Mouse (Mus musculus) left cerebral cortex, postnatal 4 days (tissue): ENCODE measurements around the gene Kcnj6. TPM values are rescaled to one million over a fixed set of nuclear protein-coding genes. Genes with fewer than 3 reads are reported as not detected.

Experiments used
- DNase-seq: peaks from one replicate; pipeline ENCODE4 v3.0.0-alpha.2; 2022
- intact Hi-C: fragments of 180-260 bp; cut with DNase I; formaldehyde crosslinking; loops from one replicate; pipeline ENCODE4 v1.15.1; 2025
- total RNA-seq, 2 experiments: library from RNA; stranded (reverse); gene quantifications; 2 replicates each; pipeline ENCODE4 v1.2.3; 2021

The Kcnj6 gene
- total RNA-seq, result 10 to 100 TPM; 31.4 to 34.2 TPM

- intact Hi-C loops, result loop anchor here (5.0 to 10.0 kb wide), 3 partner anchors 183 to 345 kb away; no protein-coding TSS in a partner anchor
Observed at GRCm38 (mm10) chr16:94997340-94997849, at the start of gene Kcnj6. Kcnj6 (minus strand) TSS chr16:94997701.

GRCm38 (mm10) chr16:95009937-95010336, 12.4 kb upstream of the Kcnj6 start:
- intact Hi-C loops, result no loop called here

More at GRCm38 (mm10) chr16:94997340-94997849, at the start of gene Kcnj6:
- peak; percentile 89 for DNase-seq

GRCm38 (mm10) chr16:95004599-95004998, 7.1 kb upstream of the Kcnj6 start:
- DNase-seq, result no peak
- intact Hi-C loops, result no loop called here

More at GRCm38 (mm10) chr16:95009937-95010336, 12.4 kb upstream of the Kcnj6 start:
- no peak for DNase-seq

DNA sequence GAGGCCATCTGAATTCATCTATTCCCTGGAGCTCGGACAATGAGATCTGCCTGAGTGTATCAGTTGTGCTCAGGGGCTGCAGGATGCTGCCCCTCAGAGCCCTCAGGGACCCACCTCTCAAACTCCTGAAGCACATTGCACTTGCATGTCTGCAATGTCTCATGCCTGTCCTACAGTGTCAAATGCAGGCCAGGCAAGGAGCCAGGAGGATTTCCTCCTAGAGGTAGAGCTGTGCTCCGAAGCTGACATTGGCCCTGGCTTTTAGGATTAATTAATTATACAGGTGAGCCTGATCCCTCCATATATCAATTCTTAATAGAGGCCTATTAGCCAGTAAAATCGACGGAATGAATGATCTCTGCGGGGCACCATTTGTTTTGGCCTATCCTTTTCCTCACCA, 2.0 kb upstream of the Kcnj6 start:
- peak; percentile 34 for DNase-seq
- intact Hi-C loops, result loop anchor here (5.0 to 10.0 kb wide), 3 partner anchors 185 to 343 kb away; no protein-coding TSS in a partner anchor

DNA sequence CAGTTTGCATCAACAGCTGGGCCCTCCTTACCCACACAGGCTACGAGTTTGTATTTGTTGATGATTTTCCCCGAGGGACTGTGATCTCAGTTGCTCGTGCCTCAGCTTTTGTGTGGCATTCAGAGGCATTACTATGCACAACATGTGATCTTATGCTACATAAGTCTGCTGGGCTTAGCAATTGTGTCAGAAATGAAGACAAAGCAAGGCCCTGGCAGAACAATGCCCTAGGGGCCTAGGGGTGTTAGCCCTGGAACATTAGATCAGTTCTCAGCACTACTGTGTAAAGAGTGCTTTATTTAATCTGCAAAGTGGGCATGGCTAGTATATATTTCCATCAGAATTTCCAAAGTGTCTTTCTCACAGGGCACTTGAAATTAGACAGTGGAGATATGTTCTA, 1.5 kb upstream of the Kcnj6 start:
- DNase-seq, result no peak
- intact Hi-C loops, result loop anchor here (5.0 to 10.0 kb wide), 3 partner anchors 184 to 343 kb away; no protein-coding TSS in a partner anchor

DNA sequence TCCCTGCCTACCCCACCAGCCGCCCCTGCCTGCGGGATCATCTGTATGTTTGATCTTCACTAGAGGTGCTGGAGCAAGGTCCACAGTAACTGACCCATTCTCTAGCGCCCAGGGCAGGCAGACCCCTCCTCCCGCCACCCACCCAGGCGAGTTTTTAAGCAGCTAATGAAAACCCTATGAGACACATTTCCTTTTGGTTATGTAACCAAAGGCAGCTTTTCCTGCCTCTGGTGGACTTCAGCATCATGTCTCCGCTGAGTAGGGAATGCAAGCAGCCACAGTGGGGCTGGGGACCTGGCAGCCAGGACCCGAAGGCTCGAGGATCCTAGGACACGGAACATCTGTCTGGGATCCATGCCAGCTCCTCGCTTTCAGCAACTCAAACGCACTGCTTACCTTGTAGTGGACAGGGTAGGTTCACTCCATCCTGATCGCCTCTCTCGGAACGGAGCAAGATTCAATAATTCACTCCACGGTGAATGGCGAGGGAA, 665 bp downstream of the Kcnj6 start:
- peak; percentile 75 for DNase-seq
- intact Hi-C loops, result loop anchor here (5.0 to 10.0 kb wide), 3 partner anchors 182 to 345 kb away; no protein-coding TSS in a partner anchor

- intact Hi-C loops, result loop anchor here (5.0 to 10.0 kb wide), 3 partner anchors 181 to 347 kb away; no protein-coding TSS in a partner anchor
- peak; percentile 50 for DNase-seq
Observed at GRCm38 (mm10) chr16:94995542-94996131, 1.9 kb downstream of the Kcnj6 start.

DNA sequence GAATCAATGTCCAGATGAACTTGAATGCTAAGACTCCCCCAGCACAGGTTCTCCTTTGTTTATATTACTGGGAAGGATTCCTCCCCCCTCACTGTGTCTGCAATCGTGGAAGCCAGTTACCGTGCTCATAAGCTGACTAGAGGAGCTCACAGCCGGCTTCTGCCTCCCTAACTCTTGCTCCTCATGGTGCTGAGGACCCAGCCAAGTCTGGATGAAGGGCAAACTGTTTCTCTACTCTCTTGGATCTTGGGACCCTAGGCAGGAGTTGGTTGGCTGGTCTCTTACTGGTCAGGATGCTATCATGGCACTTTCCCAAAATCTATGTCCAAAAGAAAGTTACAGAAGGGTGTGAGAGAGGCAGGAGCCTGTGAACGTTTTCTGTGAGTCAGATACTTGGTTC, 2.6 kb downstream of the Kcnj6 start:
- intact Hi-C loops, result loop anchor here (5.0 to 10.0 kb wide), 3 partner anchors 180 to 347 kb away; no protein-coding TSS in a partner anchor

GRCm38 (mm10) chr16:94994148-94994547, 3.4 kb downstream of the Kcnj6 start:
- intact Hi-C loops, result loop anchor here (10.0 kb wide), 1 partner anchor 179 kb away; no protein-coding TSS in a partner anchor
- no peak for DNase-seq

More for the DNA sequence above, 2.6 kb downstream of the Kcnj6 start:
- peak; percentile 19 for DNase-seq

DNA sequence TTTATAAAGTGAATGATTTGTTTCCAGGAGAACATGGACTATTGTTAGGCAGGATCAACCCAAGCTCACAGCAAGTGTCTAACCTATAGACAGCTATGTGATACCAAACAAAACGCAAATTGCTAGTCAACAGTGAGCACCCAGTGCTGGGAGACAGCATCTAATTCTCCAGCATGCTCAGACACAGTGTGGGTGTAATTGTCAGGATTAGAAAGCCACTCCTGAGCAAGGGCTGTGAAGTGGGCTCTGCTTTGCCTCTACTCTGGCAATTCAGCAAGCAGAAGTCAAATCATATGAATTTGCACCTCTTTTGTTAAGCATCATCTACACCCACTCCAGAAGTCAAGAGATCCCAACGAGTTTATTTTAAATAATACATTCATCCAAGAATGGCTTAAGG, 7.4 kb downstream of the Kcnj6 start:
- intact Hi-C loops, result loop anchor here (10.0 kb wide), 1 partner anchor 175 kb away; no protein-coding TSS in a partner anchor
- DNase-seq, result no peak

DNA sequence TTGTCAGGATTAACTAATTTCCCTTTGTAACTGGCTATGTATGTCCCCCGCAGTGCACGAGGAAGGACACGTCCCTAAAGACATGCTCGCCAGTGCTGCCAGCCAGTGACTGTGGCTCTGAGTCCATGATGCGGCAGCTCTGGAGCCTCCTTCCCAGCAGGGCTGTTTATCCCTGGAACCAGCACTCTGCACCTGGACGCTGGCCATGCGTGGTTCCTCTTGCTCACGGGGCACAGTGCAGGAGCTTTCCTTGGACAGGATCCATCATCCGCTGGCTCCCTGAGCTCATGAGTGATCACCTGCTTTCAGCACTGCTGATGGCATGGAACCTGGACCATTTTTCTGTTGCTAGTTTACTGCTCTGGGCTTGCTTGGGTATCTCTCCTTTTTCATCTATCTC, 10.8 kb downstream of the Kcnj6 start:
- peak; percentile 79 for DNase-seq
- intact Hi-C loops, result no loop called here

- DNase-seq, result no peak
- intact Hi-C loops, result no loop called here
Observed at GRCm38 (mm10) chr16:94984263-94984662, 13.2 kb downstream of the Kcnj6 start.

DNA sequence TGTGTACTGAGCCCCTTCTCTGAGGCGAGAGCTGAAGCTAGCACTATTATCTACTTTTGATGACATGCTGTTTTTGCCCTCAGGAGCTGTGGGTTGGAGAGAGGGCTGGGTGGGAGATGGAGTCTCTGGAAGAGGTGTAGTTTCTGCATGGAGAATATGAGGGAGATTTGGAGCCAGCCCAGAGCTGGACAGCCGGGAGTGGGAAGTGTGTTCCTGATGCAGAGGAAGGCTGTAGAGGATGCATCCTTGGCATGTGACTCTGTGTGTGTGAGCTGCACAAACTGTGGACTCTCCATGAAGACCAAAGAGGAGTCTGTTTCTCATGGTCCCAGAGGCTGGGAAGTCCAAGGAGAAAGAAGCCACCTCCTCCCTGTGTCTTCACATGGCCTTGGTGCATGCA, 17.1 kb downstream of the Kcnj6 start:
- intact Hi-C loops, result no loop called here
- no peak for DNase-seq

DNA sequence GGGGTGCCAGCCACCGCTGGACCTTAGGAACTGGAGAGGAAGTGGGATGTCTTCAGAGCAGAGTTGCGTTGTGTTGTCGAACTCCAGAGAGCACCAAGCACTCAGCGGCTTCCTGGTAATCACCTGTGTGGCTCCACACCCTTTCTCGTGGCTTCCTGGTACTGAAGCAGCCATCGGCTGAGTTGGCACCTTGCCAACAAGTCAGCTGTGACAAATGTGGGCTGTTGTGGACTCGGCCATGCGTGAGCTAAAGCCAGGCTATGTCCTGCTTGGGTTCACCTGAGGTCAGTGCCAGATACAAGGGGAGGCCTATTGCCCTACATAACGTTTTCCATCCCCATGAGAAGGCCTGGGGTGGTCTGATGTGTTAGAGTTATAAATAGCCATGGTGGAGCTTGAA, 18.0 kb downstream of the Kcnj6 start:
- DNase-seq, result peak; percentile 73
- intact Hi-C loops, result no loop called here

DNA sequence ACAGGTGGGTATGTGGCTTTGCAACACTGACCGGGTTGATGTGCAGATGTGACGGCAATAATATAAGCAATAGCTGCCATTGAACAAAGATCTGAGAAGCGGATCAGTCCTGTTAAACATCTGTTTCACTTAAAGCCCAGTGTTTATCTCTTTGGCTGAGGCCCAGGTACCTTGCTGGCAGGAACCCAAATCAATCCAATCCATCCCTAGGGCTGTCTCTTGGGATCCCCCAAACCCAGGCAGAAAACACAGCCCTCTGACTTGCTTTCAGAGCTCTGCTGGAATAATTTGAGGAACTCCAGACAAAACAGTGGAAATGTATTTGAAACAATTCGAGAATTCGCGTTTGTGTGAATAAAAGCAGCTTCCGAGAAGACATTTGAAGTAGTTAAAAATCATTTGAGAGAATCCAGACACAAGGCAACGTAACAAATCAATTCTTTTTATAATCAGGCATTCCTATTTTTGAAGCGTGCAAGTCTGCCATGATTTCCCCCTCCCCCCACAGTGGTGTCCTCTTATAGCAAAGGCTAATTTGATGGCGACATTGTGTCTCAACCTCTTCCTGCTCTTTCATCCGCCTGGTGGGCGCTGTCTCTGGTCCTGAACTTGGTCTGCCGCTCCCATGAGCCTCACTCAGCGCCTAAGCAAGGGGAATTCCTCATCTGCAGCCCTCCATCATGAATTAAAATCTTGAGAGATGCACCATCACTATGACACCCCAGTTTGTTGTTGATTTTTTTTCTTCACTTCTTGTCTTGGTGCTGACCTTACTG, 25.2 kb downstream of the Kcnj6 start:
- intact Hi-C loops, result no loop called here
- DNase-seq, result no peak

DNA sequence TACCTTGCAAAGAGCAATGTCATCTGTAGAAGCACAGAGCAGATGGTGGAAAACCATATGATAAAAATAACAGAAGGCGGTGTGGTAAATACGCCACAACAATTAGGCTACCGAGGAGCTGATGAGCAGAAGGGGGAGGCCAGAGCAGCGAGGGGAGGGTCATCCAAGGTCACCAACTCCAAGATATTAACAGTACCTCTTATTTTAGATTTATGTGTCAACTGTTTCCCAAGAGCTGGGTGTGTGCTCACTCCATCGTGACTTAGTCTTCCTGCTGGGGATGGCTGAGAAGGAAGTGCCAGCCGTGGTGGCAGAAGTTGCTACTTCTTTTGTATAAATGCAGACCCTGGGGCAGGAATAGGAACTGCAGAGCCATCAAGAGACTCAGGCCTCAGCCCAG, 28.6 kb downstream of the Kcnj6 start:
- peak; percentile 38 for DNase-seq
- intact Hi-C loops, result no loop called here

GRCm38 (mm10) chr16:94968472-94968871, 29.0 kb downstream of the Kcnj6 start:
- no peak for DNase-seq
- intact Hi-C loops, result no loop called here

DNA sequence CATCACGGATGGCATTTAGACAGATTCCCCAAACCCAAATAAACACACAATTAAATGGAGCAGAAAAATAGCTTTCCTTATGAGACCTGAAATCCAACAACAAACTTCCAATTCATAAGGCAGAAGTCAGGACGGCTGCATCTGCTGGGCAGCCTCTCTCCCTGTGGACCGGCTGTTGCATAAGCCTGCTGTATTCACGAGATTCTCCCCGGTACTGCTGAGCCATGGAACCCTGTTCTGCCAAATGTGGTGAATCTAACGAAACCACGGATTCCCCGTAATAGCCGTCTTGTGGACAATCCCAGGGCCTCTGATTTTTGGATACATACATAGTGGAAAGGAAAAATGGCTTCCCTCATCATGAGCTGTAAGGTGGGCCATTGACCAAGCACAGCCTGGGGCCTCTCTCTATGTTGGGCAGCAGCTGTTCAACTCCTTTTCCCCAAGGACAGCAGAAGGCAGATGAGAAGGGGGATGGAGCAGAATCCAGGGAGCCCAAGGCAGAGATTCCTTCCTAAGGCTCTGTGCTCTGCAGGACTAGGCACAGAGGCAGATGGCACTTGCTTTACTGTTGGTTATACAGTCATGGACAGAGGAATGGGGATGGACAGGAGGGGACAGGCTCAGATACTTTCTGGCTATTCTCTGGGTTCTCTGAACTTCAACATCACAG, 40.2 kb downstream of the Kcnj6 start:
- intact Hi-C loops, result no loop called here
- DNase-seq, result peak; percentile 47

DNA sequence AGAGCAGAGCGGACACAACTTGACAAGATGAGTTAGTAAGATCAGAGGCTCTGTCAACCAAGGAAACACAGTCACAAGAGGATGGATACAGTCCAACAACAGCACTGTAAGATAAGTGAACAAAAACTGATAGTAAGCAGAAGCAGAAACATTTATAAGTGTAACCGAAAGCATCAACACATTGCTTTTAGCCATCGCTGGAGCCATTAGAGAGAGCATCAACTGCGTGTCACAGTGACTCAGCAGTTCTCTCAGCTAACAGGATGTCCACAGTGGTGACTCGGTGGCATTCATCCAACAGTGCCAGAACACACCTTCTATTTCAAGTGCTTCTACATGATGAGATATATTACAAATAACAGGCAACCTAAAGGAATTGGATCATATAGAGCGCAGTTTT, 41.1 kb downstream of the Kcnj6 start:
- no peak for DNase-seq
- intact Hi-C loops, result no loop called here

DNA sequence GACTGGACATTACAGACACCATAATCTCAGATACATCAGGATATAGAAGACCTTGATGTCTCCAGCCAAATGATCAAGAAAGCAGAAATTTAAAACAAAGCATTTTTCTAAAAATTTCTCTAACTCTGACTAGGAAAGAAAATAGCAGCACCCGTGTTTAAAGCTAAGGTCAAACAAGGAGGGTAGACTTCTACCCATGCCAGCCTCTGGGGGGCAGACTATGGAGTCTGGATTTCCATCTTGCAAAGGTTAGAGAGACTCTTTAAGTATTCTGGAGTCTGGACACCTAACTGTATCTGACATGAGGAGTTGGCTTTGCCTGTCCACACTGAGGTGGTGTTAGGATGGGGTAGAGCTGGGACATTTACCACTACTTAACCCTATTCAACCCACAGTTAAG, 44.2 kb downstream of the Kcnj6 start:
- no peak for DNase-seq
- intact Hi-C loops, result no loop called here

GRCm38 (mm10) chr16:94949172-94949571, 48.3 kb downstream of the Kcnj6 start:
- intact Hi-C loops, result no loop called here
- no peak for DNase-seq
